In genomic region chr16:5885690-5886050, GRCm38 (mm10) we compare ENCODE assay signal across 10 mouse cellular contexts. TPM values are rescaled to one million over a fixed set of nuclear protein-coding genes. Genes with fewer than 3 reads are reported as not detected.
A peak's percentile ranks its signal among the peaks of the same experiment; 100 is the strongest.
DNase-seq lines count a peak whose midpoint lies in the region; ATAC-seq lines count a peak whose summit lies in the region.
"Had no signal": no experiment of that assay in that cellular context is flagged by ENCODE, and none has a peak within 500 bp of the region (broad histone marks: within the 10 kb centered on the region; RNA-seq: fewer than 3 reads in every experiment).

No protein-coding gene starts in this region.

- 4% methylated on average over 15 of the region's 15 CpGs for WGBS in heart, embryonic 11.5 days (ENCODE audit: insufficient replicate concordance)
- WGBS in neural tube, embryonic 11.5 days, result 5% methylated on average over 15 of the region's 15 CpGs
- WGBS in limb, embryonic 13.5 days, result 9% methylated on average over 15 of the region's 15 CpGs

- DNase-seq in heart, adult 9 months (ENCODE audit: low spot score in 2 of 2), result no peak
- DNase-seq in neural tube, embryonic 11.5 days (ENCODE audit: low spot score), result no peak
- DNase-seq in neural tube, embryonic 10.5 days (ENCODE audit: extremely low spot score, low spot score), result no peak
- DNase-seq in right cerebral cortex, adult 2 months (ENCODE audit: low spot score in 2 of 2), result no peak
- no peak for DNase-seq in thymus, adult 18-20 months
- DNase-seq: kidney, adult 8-10 months had no signal

- H3K4me2 ChIP-seq in heart, embryonic 11.5 days, result peak overlapping the region; percentile 80
- H3K4me2 ChIP-seq in neural tube, embryonic 11.5 days (ENCODE audit: low read depth), result peak overlapping the region; percentile 79
- H3K4me2 ChIP-seq in limb, embryonic 13.5 days (replicated peaks), result peak overlapping the region; percentile 49

- no peaks in the 10 kb centered on the region for H3K9me3 ChIP-seq in heart, embryonic 11.5 days (replicated peaks; ENCODE audit: control insufficient read depth, low read length)
- no peaks in the 10 kb centered on the region for H3K9me3 ChIP-seq in neural tube, embryonic 11.5 days (ENCODE audit: control insufficient read depth, low read length)
- H3K9me3 ChIP-seq in limb, embryonic 13.5 days, result no peaks in the 10 kb centered on the region

- no peak for ATAC-seq in heart, embryonic 11.5 days (replicated peaks; ENCODE audit: insufficient number of reproducible peaks, low FRiP score, low TSS enrichment)
- ATAC-seq in neural tube, embryonic 11.5 days (ENCODE audit: insufficient read depth, low FRiP score, low TSS enrichment), result no peak
- no peak for ATAC-seq in limb, embryonic 13.5 days (ENCODE audit: low FRiP score, low read depth)
- ATAC-seq in granulocyte monocyte progenitor cell, adult 5-6 weeks (replicated peaks; ENCODE audit: poor library complexity, severe bottlenecking), result no peak

- peak overlapping the region; percentile 46 for H3K4me3 ChIP-seq in heart, embryonic 11.5 days (ENCODE audit: low read depth, low read length)
- H3K4me3 ChIP-seq in neural tube, embryonic 11.5 days (ENCODE audit: low read depth, low read length), result peak overlapping the region; percentile 35
- peak overlapping the region; percentile 30 for H3K4me3 ChIP-seq in limb, embryonic 13.5 days

- no peak overlapping the region for H3K9ac ChIP-seq in heart, embryonic 11.5 days (ENCODE audit: low read depth, low read length)
- peak overlapping the region; percentile 44; the same call in 1 of the 2 replicates for H3K9ac ChIP-seq in neural tube, embryonic 11.5 days (ENCODE audit: low read length)
- H3K9ac ChIP-seq in limb, embryonic 13.5 days, result no peak overlapping the region
- H3K9ac ChIP-seq: liver, embryonic 14.5 days had no signal

- no peaks in the 10 kb centered on the region for H3K36me3 ChIP-seq in heart, embryonic 11.5 days (ENCODE audit: control insufficient read depth, insufficient read depth, low read length)
- no peaks in the 10 kb centered on the region for H3K36me3 ChIP-seq in neural tube, embryonic 11.5 days (ENCODE audit: control insufficient read depth, insufficient read depth, low read length)
- H3K36me3 ChIP-seq in limb, embryonic 13.5 days, result no peaks in the 10 kb centered on the region

- H3K27ac ChIP-seq in heart, embryonic 11.5 days (ENCODE audit: low read depth, low read length), result no peak overlapping the region
- H3K27ac ChIP-seq in neural tube, embryonic 11.5 days (ENCODE audit: low read depth, low read length), result no peak overlapping the region
- H3K27ac ChIP-seq in limb, embryonic 13.5 days, result no peak overlapping the region
- H3K27ac ChIP-seq: liver, embryonic 14.5 days had no signal

- no peaks in the 10 kb centered on the region for H3K4me1 ChIP-seq in heart, embryonic 11.5 days (ENCODE audit: control insufficient read depth, insufficient read depth, low read length)
- no peaks in the 10 kb centered on the region for H3K4me1 ChIP-seq in neural tube, embryonic 11.5 days (ENCODE audit: control insufficient read depth, insufficient read depth, low read length)
- peaks cover 8% of the 10 kb centered on the region; the same call in 1 of the 2 replicates for H3K4me1 ChIP-seq in limb, embryonic 13.5 days

- H3K27me3 ChIP-seq in heart, embryonic 11.5 days (ENCODE audit: control insufficient read depth, insufficient read depth, low read length), result peaks cover 30% of the 10 kb centered on the region
- peaks cover 25% of the 10 kb centered on the region for H3K27me3 ChIP-seq in neural tube, embryonic 11.5 days (ENCODE audit: control insufficient read depth, insufficient read depth, low read length)
- peaks cover 53% of the 10 kb centered on the region for H3K27me3 ChIP-seq in limb, embryonic 13.5 days

RNA-seq across cellular contexts. Expression of gene Rbfox1, which starts 0.5 kb away (rescaled TPM):
- 3.1 and 3.7 TPM in 2 replicates for polyA plus RNA-seq in heart, embryonic 11.5 days (2014; fragmentation: Nextera tagmentation; extraction: Ambion mirVana)
- polyA plus RNA-seq in neural tube, embryonic 11.5 days (2014; fragmentation: Nextera tagmentation; extraction: Ambion mirVana), result 25.7 and 32.9 TPM in 2 replicates
- polyA plus RNA-seq in limb, embryonic 13.5 days (2015; fragmentation: Nextera tagmentation; extraction: Ambion mirVana), result 4.1 and 5.0 TPM in 2 replicates
- not detected in 2 replicates for total RNA-seq in granulocyte monocyte progenitor cell, adult 5-6 weeks (2014; fragmentation: Nextera tagmentation)
- total RNA-seq in granulocyte monocyte progenitor cell, adult 5-6 weeks (2017), result not detected in 2 replicates
